Mouse (Mus musculus): ENCODE results near the gene Pcca.

Pcca gene

GRCm38 (mm10) chr14:122534017-122534924 is at the start of gene Pcca:
Pcca (plus strand) TSS chr14:122534324.
- peak; percentile 97 for DNase-seq (ENCODE audit: low spot score)

GRCm38 (mm10) chr14:122484458-122484843 is 49.7 kb upstream of the Pcca start:
- DNase-seq (ENCODE audit: low spot score): no peak

GRCm38 (mm10) chr14:122484844-122485551 is 49.1 kb upstream of the Pcca start:
- DNase-seq (ENCODE audit: low spot score): no peak

- no peak for DNase-seq (ENCODE audit: low spot score)
These were observed 48.4 kb upstream of the Pcca start for GRCm38 (mm10) chr14:122485635-122486181.

- no peak for DNase-seq (ENCODE audit: low spot score)
These were observed 47.5 kb upstream of the Pcca start for GRCm38 (mm10) chr14:122486611-122487010.

- DNase-seq (ENCODE audit: low spot score): no peak
These were observed 46.8 kb upstream of the Pcca start for GRCm38 (mm10) chr14:122487366-122487765.

GRCm38 (mm10) chr14:122489041-122489440 is 45.1 kb upstream of the Pcca start:
- DNase-seq (ENCODE audit: low spot score): no peak

- DNase-seq (ENCODE audit: low spot score): no peak
These were observed 44.3 kb upstream of the Pcca start for GRCm38 (mm10) chr14:122489686-122490414.

GRCm38 (mm10) chr14:122490441-122491328 is 43.4 kb upstream of the Pcca start, which contains the start of gene Gm10837:
Gm10837 (plus strand) TSS chr14:122490586.
- no peak for DNase-seq (ENCODE audit: low spot score)

GRCm38 (mm10) chr14:122491521-122491920 is 42.6 kb upstream of the Pcca start:
- DNase-seq (ENCODE audit: low spot score): no peak

- no peak for DNase-seq (ENCODE audit: low spot score)
These were observed 42.1 kb upstream of the Pcca start for GRCm38 (mm10) chr14:122492015-122492414.

GRCm38 (mm10) chr14:122509058-122509457 is 25.1 kb upstream of the Pcca start:
- DNase-seq (ENCODE audit: low spot score): no peak

GRCm38 (mm10) chr14:122511519-122511918 is 22.6 kb upstream of the Pcca start:
- no peak for DNase-seq (ENCODE audit: low spot score)

GRCm38 (mm10) chr14:122513511-122514036 is 20.6 kb upstream of the Pcca start:
- no peak for DNase-seq (ENCODE audit: low spot score)

- DNase-seq (ENCODE audit: low spot score): no peak
These were observed 5.6 kb upstream of the Pcca start for GRCm38 (mm10) chr14:122528475-122528874.

- no peak for DNase-seq (ENCODE audit: low spot score)
These were observed 1.9 kb downstream of the Pcca start for GRCm38 (mm10) chr14:122535986-122536385.

GRCm38 (mm10) chr14:122548421-122548820 is 14.3 kb downstream of the Pcca start:
- DNase-seq (ENCODE audit: low spot score): no peak

GRCm38 (mm10) chr14:122548905-122549304 is 14.8 kb downstream of the Pcca start:
- no peak for DNase-seq (ENCODE audit: low spot score)

- no peak for DNase-seq (ENCODE audit: low spot score)
These were observed 18.8 kb downstream of the Pcca start for GRCm38 (mm10) chr14:122552761-122553445.

GRCm38 (mm10) chr14:122557353-122557752 is 23.2 kb downstream of the Pcca start:
- DNase-seq (ENCODE audit: low spot score): no peak

All from lung, postnatal 25 days (tissue).